Mouse (Mus musculus) gastrocnemius, adult 18-20 months (tissue): ENCODE results near the gene Krtap4-7. TPM values are rescaled to one million over a fixed set of nuclear protein-coding genes. Genes with fewer than 3 reads are reported as not detected.
"Not testable (repeated sequence)": the region's sequence is repeated elsewhere in the genome, so short reads cannot be mapped to it uniquely, and the experiment has no call there.

Source experiments
- DNase-seq: peaks from one replicate; pipeline ENCODE4 v3.0.0; 2021; ENCODE audit warnings: low spot score
- total RNA-seq, 2 experiments: library from RNA; stranded (reverse); gene quantifications; 2 replicates each; pipeline ENCODE4 v1.2.3; 2021

The Krtap4-7 gene
- total RNA-seq, 2 experiments from 2014 or later: not detected

DNA sequence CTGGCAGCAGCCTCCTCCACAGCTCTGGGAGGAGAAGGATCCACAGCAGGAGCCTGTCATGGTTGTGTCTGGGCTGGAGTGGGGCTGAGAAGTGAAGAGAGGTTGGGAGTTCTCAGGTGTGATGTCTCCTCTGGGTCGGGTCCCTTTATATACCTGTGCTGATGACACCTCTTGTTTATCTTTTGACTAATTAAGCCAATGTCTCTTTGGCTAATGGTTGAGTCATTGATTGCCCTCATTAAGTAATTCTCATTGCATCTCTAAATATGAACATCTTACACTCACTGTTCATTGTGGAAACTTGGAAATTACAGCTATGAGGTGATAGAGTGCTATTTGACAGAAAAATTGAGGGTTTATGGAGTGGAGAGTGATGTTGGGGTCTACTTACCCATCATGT lies 40.7 kb downstream of the Krtap4-7 start, which contains the start of gene Gm11938:
Gene Gm11938, minus strand, starts transcription at position 101 of the 400 bp plus-strand sequence.
- DNase-seq: not testable (repeated sequence)

- not testable (repeated sequence) for DNase-seq
Observed at GRCm38 (mm10) chr11:99597742-99598141, 46.1 kb downstream of the Krtap4-7 start, which contains the start of gene Krtap9-3. Gene Krtap9-3 (minus strand): TSS chr11:99598105.

Other genes with a start within 250 kb of the Krtap4-7 start
- not detected for gene Krt12, start 221.8 kb downstream of the Krtap4-7 start, total RNA-seq
- under 1 TPM in 1 of 2 experiments, not detected in 1; 0.14 TPM for gene Krt20, start 205.9 kb downstream of the Krtap4-7 start, total RNA-seq
- gene Krt23, start 151.0 kb downstream of the Krtap4-7 start, total RNA-seq: not detected
- not detected for gene Krt39, start 122.8 kb downstream of the Krtap4-7 start, total RNA-seq
- gene Krt40, start 100.9 kb downstream of the Krtap4-7 start, total RNA-seq: not detected
- under 1 TPM in 1 of 2 experiments, not detected in 1; 0.32 TPM for gene Krtap3-3, start 93.2 kb downstream of the Krtap4-7 start, total RNA-seq
- not detected for gene Krtap3-2, start 87.2 kb downstream of the Krtap4-7 start, total RNA-seq
- gene Gm11939, start 84.6 kb downstream of the Krtap4-7 start, total RNA-seq: not detected
- gene Krtap3-1, start 77.5 kb downstream of the Krtap4-7 start, total RNA-seq: not detected
- gene Krtap1-5, start 63.1 kb downstream of the Krtap4-7 start, total RNA-seq: not detected
- not detected for gene Krtap1-4, start 60.4 kb downstream of the Krtap4-7 start, total RNA-seq
- gene Krtap1-3, start 52.8 kb downstream of the Krtap4-7 start, total RNA-seq: not detected
- not detected for gene Krtap9-3, start 46.0 kb downstream of the Krtap4-7 start, total RNA-seq
- gene Gm11938, start 40.8 kb downstream of the Krtap4-7 start, total RNA-seq: not detected
- gene Gm11937, start 33.9 kb downstream of the Krtap4-7 start, total RNA-seq: not detected
- not detected for gene Krtap2-4, start 29.2 kb downstream of the Krtap4-7 start, total RNA-seq
- gene Gm11562, start 23.7 kb downstream of the Krtap4-7 start, total RNA-seq: not detected
- not detected for gene Krtap4-1, start 15.9 kb downstream of the Krtap4-7 start, total RNA-seq
- not detected for gene Krtap4-2, start 9.0 kb downstream of the Krtap4-7 start, total RNA-seq
- not detected for gene Gm11555, start 6.1 kb upstream of the Krtap4-7 start, total RNA-seq
- gene Gm11563, start 14.9 kb upstream of the Krtap4-7 start, total RNA-seq: not detected
- not detected for gene Krtap4-6, start 21.9 kb upstream of the Krtap4-7 start, total RNA-seq
- not detected for gene Gm14190, start 46.7 kb upstream of the Krtap4-7 start, total RNA-seq
- gene Gm14180, start 90.2 kb upstream of the Krtap4-7 start, total RNA-seq: not detected
- gene Gm11595, start 128.8 kb upstream of the Krtap4-7 start, total RNA-seq: not detected
- gene Krtap4-8, start 136.6 kb upstream of the Krtap4-7 start, total RNA-seq: not detected
- gene Krtap4-9, start 141.1 kb upstream of the Krtap4-7 start, total RNA-seq: not detected
- gene Gm11596, start 149.4 kb upstream of the Krtap4-7 start, total RNA-seq: not detected
- gene Gm11569, start 154.8 kb upstream of the Krtap4-7 start, total RNA-seq: not detected
- gene Gm11554, start 160.4 kb upstream of the Krtap4-7 start, total RNA-seq: not detected
- not detected for gene Krtap4-13, start 165.8 kb upstream of the Krtap4-7 start, total RNA-seq
- not detected for gene Gm11564, start 171.6 kb upstream of the Krtap4-7 start, total RNA-seq
- not detected for gene 2300003K06Rik, start 194.0 kb upstream of the Krtap4-7 start, total RNA-seq
- not detected for gene Krtap4-16, start 207.5 kb upstream of the Krtap4-7 start, total RNA-seq
- gene Gm11568, start 213.8 kb upstream of the Krtap4-7 start, total RNA-seq: not detected
- not detected for gene Gm11559, start 220.4 kb upstream of the Krtap4-7 start, total RNA-seq
- gene Krtap9-1, start 229.3 kb upstream of the Krtap4-7 start, total RNA-seq: not detected
- gene Gm11567, start 235.1 kb upstream of the Krtap4-7 start, total RNA-seq: not detected